Mouse (Mus musculus) embryo, embryonic 10.5 days (tissue): ENCODE data around the gene Fmnl3.

ENCODE experiments used
- DNase-seq: peaks from one replicate; pipeline ENCODE4 v3.0.0-alpha.2; 2015; ENCODE audit warnings: low spot score

The Fmnl3 gene

DNA sequence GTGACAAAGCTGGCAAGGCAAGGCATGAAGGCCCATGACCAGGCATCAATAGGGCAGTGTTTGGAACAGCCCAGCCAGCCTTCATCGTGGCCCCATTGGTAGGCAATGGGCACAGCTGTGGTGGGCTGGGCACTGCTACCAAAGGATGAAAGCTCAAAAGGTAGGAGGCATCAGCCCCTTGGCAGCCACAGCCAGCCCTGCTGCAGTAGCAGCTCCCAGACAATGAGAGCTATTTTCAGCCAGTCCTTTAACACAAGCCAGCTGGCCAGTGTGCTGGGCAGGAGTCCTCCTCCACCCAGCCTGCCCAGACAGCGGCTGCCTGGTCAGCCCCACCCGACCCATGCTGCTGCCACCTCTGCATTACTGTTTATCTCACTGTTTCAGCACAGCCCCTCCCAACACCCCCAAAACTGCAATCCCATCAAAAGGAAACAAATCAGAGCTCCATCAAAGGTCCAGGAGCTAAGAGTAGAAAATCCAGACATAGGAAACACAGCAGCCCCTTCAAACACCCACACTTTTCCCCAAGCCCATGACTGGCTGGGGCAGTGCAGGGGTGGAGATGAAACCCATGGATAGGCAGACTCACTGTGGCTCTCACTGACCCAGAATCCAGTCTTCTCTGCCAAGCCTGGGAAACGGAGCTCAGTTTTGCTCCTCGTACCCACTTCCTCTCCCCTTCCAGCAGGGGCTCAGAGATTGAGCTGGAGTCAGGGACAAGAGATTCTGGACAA lies 26.7 kb downstream of the Fmnl3 start:
- peak; percentile 40 for DNase-seq

DNA sequence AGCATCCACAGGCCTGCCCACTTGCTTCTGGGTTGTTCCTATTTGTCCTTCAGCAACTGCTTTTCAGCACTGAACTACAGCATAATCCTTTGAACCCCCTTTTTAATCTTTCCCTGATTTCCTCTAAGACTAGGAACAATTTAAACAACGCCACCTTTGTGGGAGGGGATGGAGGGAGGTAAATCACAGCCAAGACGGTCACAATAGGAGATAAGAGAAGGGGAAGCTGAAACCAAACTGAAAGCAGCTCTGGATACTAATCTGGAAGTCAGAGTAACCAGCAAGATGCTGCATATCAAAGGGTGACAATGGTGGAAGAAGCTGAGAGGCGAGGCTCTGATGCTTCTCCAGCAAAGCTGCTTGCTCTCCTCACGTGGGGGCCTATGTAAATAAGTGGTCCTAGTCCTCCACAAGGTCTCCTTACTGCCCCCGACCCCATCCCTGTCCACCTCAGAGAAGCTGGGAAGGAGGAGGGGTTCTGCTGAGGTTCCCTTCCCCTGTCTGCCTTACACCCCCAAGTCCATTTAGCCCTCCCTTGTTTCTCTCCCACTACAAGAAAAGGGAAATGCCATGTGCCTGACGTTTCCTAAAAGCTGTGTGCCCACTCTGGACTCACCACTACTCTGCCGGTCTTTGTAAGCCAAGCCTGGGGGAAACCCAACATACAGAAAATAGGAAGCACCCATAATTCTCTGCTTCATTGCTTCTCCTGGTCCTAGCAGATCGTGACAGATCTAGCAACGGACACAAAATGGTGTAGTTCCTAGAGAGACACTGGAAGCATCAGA lies 27.9 kb downstream of the Fmnl3 start:
- no peak for DNase-seq

- DNase-seq, result no peak
Measured at GRCm38 (mm10) chr15:99341102-99341501, 29.2 kb downstream of the Fmnl3 start.

- DNase-seq, result no peak
Measured at GRCm38 (mm10) chr15:99339669-99340068, 30.6 kb downstream of the Fmnl3 start.

DNA sequence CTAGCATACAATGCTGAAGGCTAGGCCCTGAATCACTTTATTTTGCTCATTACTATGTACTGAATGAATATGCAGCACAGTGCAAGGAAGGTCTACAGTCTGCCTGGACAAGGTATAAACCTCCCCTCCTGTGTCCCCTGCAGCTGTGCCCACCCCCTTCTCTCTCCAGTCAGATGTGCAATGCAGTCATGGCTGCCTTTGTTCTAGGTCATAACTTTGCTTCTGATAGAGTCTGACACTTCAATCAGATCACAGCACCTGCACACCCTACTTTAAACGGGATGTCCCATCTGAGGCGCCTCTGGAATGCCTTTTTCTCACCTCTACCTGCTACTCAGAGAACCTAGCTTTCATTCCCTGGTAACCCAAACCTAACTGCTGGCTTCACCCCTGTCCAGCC lies 31.4 kb downstream of the Fmnl3 start:
- no peak for DNase-seq

GRCm38 (mm10) chr15:99335801-99336320 lies 34.4 kb downstream of the Fmnl3 start:
- no peak for DNase-seq

GRCm38 (mm10) chr15:99334500-99334899 lies 35.8 kb downstream of the Fmnl3 start:
- DNase-seq, result no peak

DNA sequence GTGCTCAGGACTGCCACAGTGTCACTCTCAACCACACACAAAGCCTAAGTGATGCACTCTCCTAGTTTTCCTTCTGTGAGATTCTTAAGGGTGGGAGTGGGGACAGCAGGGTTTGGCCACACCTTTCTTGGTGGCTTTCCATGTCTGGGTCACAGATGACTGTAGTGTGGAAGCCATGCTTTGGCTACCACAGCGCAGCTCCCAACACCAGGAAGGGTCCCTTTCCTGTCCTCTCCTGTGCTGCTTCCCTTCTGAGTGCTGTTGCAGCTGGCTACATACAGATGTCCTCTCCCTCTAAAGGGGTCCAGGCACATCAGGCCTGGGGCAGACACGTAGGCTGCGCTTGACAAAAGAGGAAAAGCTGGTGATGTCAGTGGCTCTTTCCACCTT lies 36.6 kb downstream of the Fmnl3 start:
- no peak for DNase-seq

GRCm38 (mm10) chr15:99332921-99333675 lies 37.2 kb downstream of the Fmnl3 start:
- peak; percentile 88 for DNase-seq

DNA sequence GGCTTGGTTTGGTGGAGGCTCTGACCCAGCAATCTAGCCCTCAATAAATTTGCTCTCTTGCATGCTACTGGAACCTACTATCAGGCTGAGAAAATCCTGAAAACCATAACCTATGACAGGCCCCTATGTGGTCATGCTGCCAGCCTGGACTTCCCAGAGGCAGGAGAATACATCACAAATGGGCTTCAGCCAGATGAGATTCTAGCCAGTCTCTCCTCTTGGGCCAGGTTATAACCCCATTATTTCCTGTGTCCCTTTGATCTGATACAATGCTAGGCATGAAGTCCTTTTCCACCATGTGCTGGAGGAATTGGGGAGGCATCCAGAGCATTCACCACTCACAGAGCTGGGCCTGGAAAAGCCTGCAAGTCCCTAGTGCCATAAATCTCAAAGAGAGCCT lies 38.2 kb downstream of the Fmnl3 start:
- no peak for DNase-seq

DNA sequence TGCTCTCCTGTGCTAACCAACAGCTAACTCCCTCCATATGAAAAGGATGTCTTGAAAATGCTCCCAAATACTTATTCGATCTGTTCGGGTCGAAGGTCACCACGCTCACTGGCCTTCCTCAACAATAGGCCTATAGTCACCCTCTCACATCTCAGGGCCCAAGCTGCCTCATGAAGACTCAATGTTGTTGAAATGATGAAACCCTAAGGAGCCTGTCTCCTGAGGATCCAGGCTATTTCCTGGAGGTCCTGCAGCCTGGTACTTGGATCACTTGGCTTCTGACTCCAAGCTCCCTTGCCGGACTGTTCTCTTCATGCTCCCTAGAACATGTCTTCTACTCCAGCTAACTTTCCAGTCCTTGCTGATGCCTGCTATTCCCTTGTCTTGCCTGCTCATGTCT lies 38.9 kb downstream of the Fmnl3 start:
- DNase-seq, result no peak

DNA sequence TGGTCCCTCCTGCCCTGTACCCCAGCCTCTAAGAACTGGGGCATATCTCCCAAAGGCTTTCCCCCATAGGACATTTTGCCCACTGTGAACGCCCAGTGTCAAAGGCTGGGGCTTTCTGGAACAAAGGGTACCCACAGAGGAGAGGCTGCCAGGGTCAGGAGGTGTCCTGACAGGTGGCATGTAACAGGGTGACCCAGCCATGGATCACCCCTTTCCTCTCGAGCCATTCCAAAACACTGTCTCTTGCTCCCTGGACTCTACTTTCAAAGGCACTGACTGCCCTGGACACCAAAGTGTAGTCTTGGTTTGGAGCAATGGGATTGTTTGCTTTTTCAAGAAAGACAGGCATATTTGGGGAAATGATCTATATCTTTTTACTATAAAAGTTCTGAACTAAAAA lies 40.0 kb downstream of the Fmnl3 start:
- no peak for DNase-seq

GRCm38 (mm10) chr15:99328011-99328410 lies 42.3 kb downstream of the Fmnl3 start:
- no peak for DNase-seq

- DNase-seq, result peak; percentile 66
Measured at GRCm38 (mm10) chr15:99326959-99327358, 43.3 kb downstream of the Fmnl3 start.

DNA sequence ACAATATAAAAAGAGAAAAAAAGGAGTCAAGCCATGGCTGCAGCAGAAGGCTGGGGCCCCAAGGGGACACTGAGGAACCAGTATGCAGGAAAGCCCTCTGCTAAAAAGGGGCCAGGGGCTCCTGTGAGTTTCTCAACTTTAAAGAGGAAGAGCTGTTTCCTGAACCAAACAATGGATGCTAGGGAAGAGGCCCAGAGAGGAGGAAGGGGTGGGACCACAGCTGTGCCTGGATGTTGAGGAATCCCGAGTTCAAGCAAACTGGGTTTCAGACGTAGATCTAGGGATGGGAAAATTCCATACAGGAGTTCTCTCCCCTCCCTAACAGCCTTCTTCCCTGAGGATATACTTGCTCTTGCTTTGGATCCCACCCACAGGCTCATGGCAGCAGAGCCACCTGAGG lies 43.9 kb downstream of the Fmnl3 start:
- DNase-seq, result no peak

DNA sequence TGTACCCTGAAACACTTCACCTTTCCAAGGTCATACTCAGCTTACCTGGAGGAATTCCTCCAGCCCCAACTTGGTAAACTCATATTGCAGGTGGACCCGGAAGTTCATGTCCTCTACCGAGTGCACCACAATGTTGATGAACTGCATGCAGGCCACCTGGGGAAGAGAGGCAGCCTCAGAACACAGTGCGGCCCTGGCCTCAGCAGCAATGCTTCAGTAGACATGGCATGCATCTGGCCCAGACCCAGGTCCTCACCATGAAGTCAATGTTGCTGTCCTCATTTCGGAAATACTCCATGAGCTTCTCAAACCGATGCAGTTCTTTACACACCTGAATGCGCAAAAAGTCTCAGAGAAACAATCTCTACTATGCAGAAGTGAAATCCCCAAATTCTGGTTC lies 44.7 kb downstream of the Fmnl3 start:
- no peak for DNase-seq

- no peak for DNase-seq
Measured at GRCm38 (mm10) chr15:99324151-99324550, 46.1 kb downstream of the Fmnl3 start.

DNA sequence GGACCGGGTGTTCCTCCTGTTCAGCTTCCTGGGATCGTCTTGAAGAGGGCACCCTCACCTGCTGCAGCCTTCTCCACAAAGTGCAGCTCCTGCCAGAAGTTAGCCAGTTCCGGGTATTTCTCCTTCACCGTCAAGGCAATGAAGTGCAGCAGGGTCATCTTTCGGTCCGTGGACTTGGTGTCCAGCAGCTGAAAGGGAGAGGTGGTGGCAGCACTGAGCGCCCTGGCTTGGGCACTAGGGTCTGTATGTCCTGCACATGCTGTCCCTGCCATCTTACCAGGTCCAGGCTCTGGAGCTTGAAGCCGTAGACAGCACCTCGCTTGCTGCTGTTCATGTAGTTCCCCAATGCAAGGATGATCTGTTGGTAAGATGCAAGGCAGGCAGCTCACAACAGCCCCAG lies 49.3 kb downstream of the Fmnl3 start:
- no peak for DNase-seq

DNA sequence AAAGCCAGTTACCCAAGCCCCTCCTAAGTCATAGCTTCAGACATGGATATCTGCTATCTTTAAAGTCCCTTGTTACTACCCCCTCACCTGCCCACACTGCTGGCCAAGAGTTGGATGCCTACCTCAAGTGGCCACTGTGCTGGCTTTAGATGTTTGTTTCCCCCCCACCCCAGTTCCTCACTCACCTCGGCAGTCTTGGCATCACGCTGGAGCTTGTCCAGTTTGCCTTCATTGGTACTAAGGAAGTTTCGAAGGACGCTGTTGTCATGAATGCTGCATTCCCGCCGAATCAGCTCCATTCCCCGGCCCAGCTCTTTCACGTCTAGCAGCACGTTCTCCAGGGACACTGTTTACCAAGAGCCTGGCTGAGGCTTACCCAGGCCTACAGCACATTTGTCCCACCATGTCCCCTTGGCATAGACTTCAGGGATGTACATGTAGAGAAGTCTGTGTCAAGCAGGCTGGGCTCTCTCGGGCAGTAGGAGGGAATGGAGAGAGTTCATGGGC lies 50.1 kb downstream of the Fmnl3 start:
- no peak for DNase-seq

- no peak for DNase-seq
Measured at GRCm38 (mm10) chr15:99319411-99319871, 50.8 kb downstream of the Fmnl3 start.

DNA sequence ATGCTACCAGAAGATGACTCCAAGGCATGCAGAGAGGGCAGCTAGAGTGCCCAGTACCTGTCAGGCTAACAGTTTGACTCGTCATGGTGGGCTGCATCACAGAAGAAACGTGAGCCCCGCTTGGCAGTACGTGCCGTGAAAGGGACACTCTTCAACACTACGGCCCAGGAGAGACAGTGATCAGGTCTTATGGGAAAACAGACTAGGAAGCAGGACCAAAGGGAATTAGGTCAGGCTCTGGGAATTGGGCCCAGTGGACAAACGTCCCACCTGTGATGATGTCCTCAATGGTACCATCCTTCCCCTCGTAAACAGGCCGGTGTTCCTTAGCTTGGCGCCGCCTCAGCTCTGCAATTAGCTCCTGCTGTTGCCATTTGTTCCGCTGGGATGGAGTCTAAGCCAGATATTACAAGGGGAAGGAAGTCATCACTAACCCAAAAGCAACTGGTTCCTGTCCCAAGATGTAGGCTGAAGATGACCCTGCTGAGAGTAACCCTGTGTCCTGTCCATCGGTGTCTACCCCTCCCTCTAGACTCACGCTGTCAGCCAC lies 51.3 kb downstream of the Fmnl3 start:
- no peak for DNase-seq

GRCm38 (mm10) chr15:99318071-99318470 lies 52.2 kb downstream of the Fmnl3 start:
- DNase-seq, result no peak
